Mouse (Mus musculus) MEL (cell line): ENCODE measurements at regions not wholly inside any gene's neighbourhood (a gene's known extent, or its start where the extent isn't known, plus 50 kb on each side); places are given as distances from the start of the nearest gene placed in this dataset.

Source experiments
- DNase-seq: peaks from one replicate; pipeline ENCODE4 v3.0.0; 2011; ENCODE audit warnings: low read depth, low spot score
- H3K27ac ChIP-seq: 2 replicates; pipeline ENCODE4 v1.5.1; 2012; ENCODE audit warnings: low read depth, mild to moderate bottlenecking, control low read depth, low read length, moderate library complexity; ENCODE audit not compliant: control insufficient read depth
- H3K27me3 ChIP-seq, 2 experiments: fragments of 150-350 bp in 1 of 2; sonication (generic) in 1 of 2; 2 replicates each; pipeline ENCODE4 v1.6.1; 2012; ENCODE audit warnings: low read length in 2 of 2, mild to moderate bottlenecking in 2 of 2, improper control_type of control experiment in 1 of 2, moderate library complexity in 1 of 2; ENCODE audit not compliant: insufficient read depth in 2 of 2, control insufficient read depth in 1 of 2
- H3K36me3 ChIP-seq, 2 experiments: 2 replicates each; pipeline ENCODE4 v1.6.1; 2012 to 2014; ENCODE audit warnings: low read length in 2 of 2, improper control_type of control experiment in 1 of 2, inconsistent platforms in 1 of 2, mild to moderate bottlenecking in 1 of 2; ENCODE audit not compliant: insufficient read depth in 2 of 2, control insufficient read depth in 1 of 2
- H3K4me1 ChIP-seq, 2 experiments: fragments of 150-350 bp in 1 of 2; sonication (generic) in 1 of 2; 2 replicates each; pipeline ENCODE4 v1.6.1; 2012; ENCODE audit warnings: low read length in 2 of 2, improper control_type of control experiment in 1 of 2, mild to moderate bottlenecking in 1 of 2; ENCODE audit not compliant: insufficient read depth in 2 of 2, control insufficient read depth in 1 of 2
- H3K4me3 ChIP-seq, 2 experiments: fragments of 150-350 bp in 1 of 2; sonication (generic) in 1 of 2; 2 replicates each; pipeline ENCODE4 v1.5.1; 2012; ENCODE audit warnings: low read depth in 2 of 2, low read length in 2 of 2, mild to moderate bottlenecking in 2 of 2, moderate library complexity in 2 of 2, control low read depth in 1 of 2, improper control_type of control experiment in 1 of 2; ENCODE audit not compliant: control insufficient read depth in 1 of 2, insufficient read depth in 1 of 2
- H3K79me2 ChIP-seq: 2 replicates; pipeline ENCODE4 v1.6.1; 2012; ENCODE audit warnings: mild to moderate bottlenecking, low read length, moderate library complexity; ENCODE audit not compliant: control insufficient read depth, poor library complexity, insufficient read depth
- H3K9ac ChIP-seq: 2 replicates; pipeline ENCODE4 v1.6.1; 2012; ENCODE audit warnings: low read depth, mild to moderate bottlenecking, control low read depth, low read length, moderate library complexity; ENCODE audit not compliant: control insufficient read depth, poor library complexity, severe bottlenecking
- H3K9me3 ChIP-seq: fragments of 150-350 bp; sonication (generic); replicated peaks from 2 replicates; pipeline ENCODE4 v1.6.1; 2012; ENCODE audit warnings: mild to moderate bottlenecking, low read length, improper control_type of control experiment, moderate library complexity; ENCODE audit not compliant: insufficient read depth
- CHD1 ChIP-seq: IDR thresholded peaks from 2 replicates; pipeline ENCODE4 v1.6.1; 2012; ENCODE audit warnings: low read depth, mild to moderate bottlenecking, inconsistent platforms, low read length, improper control_type of control experiment
- CHD2 ChIP-seq: IDR thresholded peaks from 2 replicates; pipeline ENCODE4 v1.6.1; 2011; ENCODE audit warnings: low read length, improper control_type of control experiment
- CTCF ChIP-seq, 3 experiments: IDR thresholded peaks in 2 of 3; conservative IDR thresholded peaks in 1 of 3; 2 replicates each; pipeline ENCODE4 v1.5.1; 2011 to 2012; ENCODE audit warnings: low read length in 3 of 3, low read depth in 2 of 3, mild to moderate bottlenecking in 2 of 3, improper control_type of control experiment in 1 of 3, inconsistent platforms in 1 of 3, mixed read lengths in 1 of 3, moderate library complexity in 1 of 3; ENCODE audit not compliant: control insufficient read depth in 1 of 3, insufficient read depth in 1 of 3, poor library complexity in 1 of 3, severe bottlenecking in 1 of 3
- GATA1 ChIP-seq: IDR thresholded peaks from 2 replicates; pipeline ENCODE4 v1.6.1; 2011; ENCODE audit warnings: low read depth, low read length, improper control_type of control experiment
- JUND ChIP-seq: IDR thresholded peaks from 2 replicates; pipeline ENCODE4 v1.6.1; 2011; ENCODE audit warnings: low read depth, mild to moderate bottlenecking, improper control_type of control experiment, low read length
- MAFK ChIP-seq: IDR thresholded peaks from 2 replicates; pipeline ENCODE4 v1.6.1; 2011; ENCODE audit warnings: low read depth, mild to moderate bottlenecking, low read length, improper control_type of control experiment, borderline replicate concordance
- MAX ChIP-seq: IDR thresholded peaks from 2 replicates; pipeline ENCODE4 v1.6.1; 2011; ENCODE audit warnings: low read length, improper control_type of control experiment
- MAZ ChIP-seq: IDR thresholded peaks from 2 replicates; pipeline ENCODE4 v1.6.1; 2012; ENCODE audit warnings: low read depth, mild to moderate bottlenecking, inconsistent platforms, low read length, improper control_type of control experiment
- MEF2A ChIP-seq: IDR thresholded peaks from 2 replicates; pipeline ENCODE4 v1.6.1; 2014; ENCODE audit warnings: low read depth, mild to moderate bottlenecking, inconsistent platforms, low read length, improper control_type of control experiment; ENCODE audit not compliant: poor library complexity, insufficient replicate concordance, severe bottlenecking; ENCODE audit errors: extremely low read depth
- MXI1 ChIP-seq: IDR thresholded peaks from 2 replicates; pipeline ENCODE4 v1.6.1; 2011; ENCODE audit warnings: mild to moderate bottlenecking, low read depth, low read length, improper control_type of control experiment
- MYB ChIP-seq: IDR thresholded peaks from 2 replicates; pipeline ENCODE4 v1.6.1; 2011; ENCODE audit warnings: mild to moderate bottlenecking, low read depth, low read length, improper control_type of control experiment
- MYC ChIP-seq: IDR thresholded peaks from 2 replicates; pipeline ENCODE4 v1.6.1; 2011; ENCODE audit warnings: low read depth, mild to moderate bottlenecking, low read length, improper control_type of control experiment, moderate library complexity
- NELFE ChIP-seq: IDR thresholded peaks from 2 replicates; pipeline ENCODE4 v1.6.1; 2011; ENCODE audit warnings: low read depth, low read length, improper control_type of control experiment
- POLR2A ChIP-seq, 2 experiments: IDR thresholded peaks; 2 replicates each; pipeline ENCODE4 v1.6.1; 2011 to 2012; ENCODE audit warnings: low read length in 2 of 2, mild to moderate bottlenecking in 2 of 2, control low read depth in 1 of 2, improper control_type of control experiment in 1 of 2, low read depth in 1 of 2, moderate library complexity in 1 of 2; ENCODE audit not compliant: control insufficient read depth in 1 of 2, insufficient read depth in 1 of 2, poor library complexity in 1 of 2
- POLR2AphosphoS2 ChIP-seq: IDR thresholded peaks from 2 replicates; pipeline ENCODE4 v1.6.1; 2011; ENCODE audit warnings: low read length, improper control_type of control experiment
- RAD21 ChIP-seq: IDR thresholded peaks from 2 replicates; pipeline ENCODE4 v1.6.1; 2011; ENCODE audit warnings: mild to moderate bottlenecking, low read depth, low read length, improper control_type of control experiment
- TBP ChIP-seq: IDR thresholded peaks from 2 replicates; pipeline ENCODE4 v1.8.0; 2011; ENCODE audit warnings: low read depth, low read length, improper control_type of control experiment
- TCF12 ChIP-seq: IDR thresholded peaks from 2 replicates; pipeline ENCODE4 v1.6.1; 2014; ENCODE audit warnings: low read depth, mild to moderate bottlenecking, inconsistent platforms, low read length, improper control_type of control experiment, moderate library complexity
- UBTF ChIP-seq: IDR thresholded peaks from 2 replicates; pipeline ENCODE4 v1.6.1; 2012; ENCODE audit warnings: low read depth, mild to moderate bottlenecking, inconsistent platforms, low read length, improper control_type of control experiment, moderate library complexity, borderline replicate concordance; ENCODE audit not compliant: insufficient read depth
- USF1 ChIP-seq: IDR thresholded peaks from 2 replicates; pipeline ENCODE4 v1.6.1; 2014; ENCODE audit warnings: low read depth, mild to moderate bottlenecking, inconsistent platforms, low read length, improper control_type of control experiment, moderate library complexity
- USF2 ChIP-seq, 2 experiments: IDR thresholded peaks; 2 replicates each; pipeline ENCODE4 v1.6.1; 2011 to 2012; ENCODE audit warnings: improper control_type of control experiment in 2 of 2, low read length in 2 of 2, borderline replicate concordance in 1 of 2, inconsistent platforms in 1 of 2, low read depth in 1 of 2, mild to moderate bottlenecking in 1 of 2; ENCODE audit not compliant: insufficient read depth in 1 of 2
- ZKSCAN1 ChIP-seq: IDR thresholded peaks from 2 replicates; pipeline ENCODE4 v1.6.1; 2012; ENCODE audit warnings: low read depth, mild to moderate bottlenecking, inconsistent platforms, low read length, improper control_type of control experiment, moderate library complexity
- ZNF384 ChIP-seq: IDR thresholded peaks from 2 replicates; pipeline ENCODE4 v1.6.1; 2012; ENCODE audit warnings: low read depth, mild to moderate bottlenecking, inconsistent platforms, low read length, improper control_type of control experiment

DNA sequence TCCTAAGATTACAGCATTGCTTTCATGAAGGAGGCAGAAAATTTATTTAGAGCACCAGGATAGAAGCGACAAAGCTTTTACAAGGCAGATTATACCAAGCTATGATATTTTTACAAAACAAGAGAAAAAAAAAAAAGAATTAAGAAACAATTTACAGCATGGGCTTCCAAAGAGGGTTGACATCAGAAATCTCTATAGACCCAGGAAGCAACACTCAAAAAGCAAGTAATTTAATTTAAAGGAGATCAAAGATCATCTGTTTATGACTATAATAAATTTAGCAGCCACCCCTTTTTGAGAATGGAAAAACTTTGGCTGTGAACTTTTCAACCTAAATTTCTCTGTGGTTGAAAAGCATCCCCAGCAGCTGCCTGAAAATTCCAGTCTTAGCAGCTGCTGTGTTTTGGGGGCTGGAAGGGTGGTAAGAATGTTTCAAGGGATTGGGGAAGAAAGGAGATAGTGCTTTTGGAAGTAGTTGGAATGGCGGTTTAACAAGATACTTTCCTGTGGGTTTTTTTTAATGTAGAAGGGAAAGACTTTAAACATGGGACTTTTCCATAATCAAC, 1621.0 kb upstream of the Flrt2 start:
- H3K9me3 ChIP-seq = no peaks in the 10 kb centered on the region
- H3K79me2 ChIP-seq = no peaks in the 10 kb centered on the region

GRCm38 (mm10) chr12:94105582-94106162, 1586.4 kb upstream of the Flrt2 start:
- Histone ChIP-seq H3K27me3 (no peaks in the 10 kb centered on the region), H3K27ac (no peak overlapping the region), H3K36me3 (no peaks in the 10 kb centered on the region), H3K9me3 (no peaks in the 10 kb centered on the region), H3K4me1 (no peaks in the 10 kb centered on the region), H3K9ac (no peak overlapping the region), H3K79me2 (no peaks in the 10 kb centered on the region), H3K4me3 (no peak overlapping the region)
- DNase-seq = no peak
- no peak for TF ChIP-seq RAD21
- no peak for TF ChIP-seq ZKSCAN1
- no peak for TF ChIP-seq MAFK
- TF ChIP-seq UBTF = no peak
- no peak for TF ChIP-seq GATA1
- TF ChIP-seq CHD2 = no peak
- TF ChIP-seq MAX = no peak
- TF ChIP-seq CTCF (IDR thresholded peaks at IDR 0.05 in 2 of 3, conservative IDR thresholded peaks at IDR 0.05 in 1 of 3; ENCODE audit: control insufficient read depth in 1 of 3, insufficient read depth in 1 of 3, low read depth in 2 of 3, low read length in 3 of 3, poor library complexity in 1 of 3, severe bottlenecking in 1 of 3) = no peak
- TF ChIP-seq POLR2AphosphoS2 = no peak
- no peak for TF ChIP-seq USF2 (IDR thresholded peaks at IDR 0.05; ENCODE audit: borderline replicate concordance in 1 of 2, insufficient read depth in 1 of 2, low read depth in 1 of 2, low read length in 2 of 2)
- no peak for TF ChIP-seq JUND
- TF ChIP-seq NELFE = no peak
- TF ChIP-seq TBP = no peak
- no peak for TF ChIP-seq CHD1
- TF ChIP-seq TCF12 = no peak
- no peak for TF ChIP-seq USF1

More for the DNA sequence above, 1621.0 kb upstream of the Flrt2 start:
- Histone ChIP-seq H3K4me3 (no peak overlapping the region), H3K4me1 (no peaks in the 10 kb centered on the region), H3K36me3 (no peaks in the 10 kb centered on the region), H3K27ac (no peak overlapping the region), H3K9ac (no peak overlapping the region), H3K27me3 (no peaks in the 10 kb centered on the region)
- no peak for TF ChIP-seq MXI1
- no peak for TF ChIP-seq TBP
- TF ChIP-seq MEF2A = no peak
- TF ChIP-seq MYC = no peak
- no peak for TF ChIP-seq USF2 (IDR thresholded peaks at IDR 0.05; ENCODE audit: borderline replicate concordance in 1 of 2, insufficient read depth in 1 of 2, low read depth in 1 of 2, low read length in 2 of 2)
- no peak for TF ChIP-seq ZNF384
- TF ChIP-seq NELFE = no peak
- no peak for TF ChIP-seq MYB
- no peak for TF ChIP-seq GATA1
- no peak for TF ChIP-seq MAZ
- TF ChIP-seq POLR2A (IDR thresholded peaks at IDR 0.05; ENCODE audit: control insufficient read depth in 1 of 2, insufficient read depth in 1 of 2, low read depth in 1 of 2, low read length in 2 of 2, poor library complexity in 1 of 2) = no peak
- TF ChIP-seq TCF12 = no peak
- no peak for TF ChIP-seq CHD1
- TF ChIP-seq MAX = no peak
- DNase-seq = no peak
